Mouse (Mus musculus) MEL (cell line): ENCODE measurements at regions not wholly inside any gene's neighbourhood (a gene's known extent, or its start where the extent isn't known, plus 50 kb on each side); places are given as distances from the start of the nearest gene placed in this dataset.

Experiments used
- DNase-seq: peaks from one replicate; pipeline ENCODE4 v3.0.0; 2011; ENCODE audit warnings: low read depth, low spot score
- H3K27ac ChIP-seq: 2 replicates; pipeline ENCODE4 v1.5.1; 2012; ENCODE audit warnings: low read depth, mild to moderate bottlenecking, control low read depth, low read length, moderate library complexity; ENCODE audit not compliant: control insufficient read depth
- H3K27me3 ChIP-seq, 2 experiments: fragments of 150-350 bp in 1 of 2; sonication (generic) in 1 of 2; 2 replicates each; pipeline ENCODE4 v1.6.1; 2012; ENCODE audit warnings: low read length in 2 of 2, mild to moderate bottlenecking in 2 of 2, improper control_type of control experiment in 1 of 2, moderate library complexity in 1 of 2; ENCODE audit not compliant: insufficient read depth in 2 of 2, control insufficient read depth in 1 of 2
- H3K36me3 ChIP-seq, 2 experiments: 2 replicates each; pipeline ENCODE4 v1.6.1; 2012 to 2014; ENCODE audit warnings: low read length in 2 of 2, improper control_type of control experiment in 1 of 2, inconsistent platforms in 1 of 2, mild to moderate bottlenecking in 1 of 2; ENCODE audit not compliant: insufficient read depth in 2 of 2, control insufficient read depth in 1 of 2
- H3K4me1 ChIP-seq, 2 experiments: fragments of 150-350 bp in 1 of 2; sonication (generic) in 1 of 2; 2 replicates each; pipeline ENCODE4 v1.6.1; 2012; ENCODE audit warnings: low read length in 2 of 2, improper control_type of control experiment in 1 of 2, mild to moderate bottlenecking in 1 of 2; ENCODE audit not compliant: insufficient read depth in 2 of 2, control insufficient read depth in 1 of 2
- H3K4me3 ChIP-seq, 2 experiments: fragments of 150-350 bp in 1 of 2; sonication (generic) in 1 of 2; 2 replicates each; pipeline ENCODE4 v1.5.1; 2012; ENCODE audit warnings: low read depth in 2 of 2, low read length in 2 of 2, mild to moderate bottlenecking in 2 of 2, moderate library complexity in 2 of 2, control low read depth in 1 of 2, improper control_type of control experiment in 1 of 2; ENCODE audit not compliant: control insufficient read depth in 1 of 2, insufficient read depth in 1 of 2
- H3K79me2 ChIP-seq: 2 replicates; pipeline ENCODE4 v1.6.1; 2012; ENCODE audit warnings: mild to moderate bottlenecking, low read length, moderate library complexity; ENCODE audit not compliant: control insufficient read depth, poor library complexity, insufficient read depth
- H3K9ac ChIP-seq: 2 replicates; pipeline ENCODE4 v1.6.1; 2012; ENCODE audit warnings: low read depth, mild to moderate bottlenecking, control low read depth, low read length, moderate library complexity; ENCODE audit not compliant: control insufficient read depth, poor library complexity, severe bottlenecking
- H3K9me3 ChIP-seq: fragments of 150-350 bp; sonication (generic); replicated peaks from 2 replicates; pipeline ENCODE4 v1.6.1; 2012; ENCODE audit warnings: mild to moderate bottlenecking, low read length, improper control_type of control experiment, moderate library complexity; ENCODE audit not compliant: insufficient read depth
- BHLHE40 ChIP-seq: IDR thresholded peaks from 2 replicates; pipeline ENCODE4 v1.6.1; 2012; ENCODE audit warnings: low read depth, mild to moderate bottlenecking, inconsistent platforms, low read length, improper control_type of control experiment, borderline replicate concordance
- CTCF ChIP-seq, 3 experiments: IDR thresholded peaks in 2 of 3; conservative IDR thresholded peaks in 1 of 3; 2 replicates each; pipeline ENCODE4 v1.5.1; 2011 to 2012; ENCODE audit warnings: low read length in 3 of 3, low read depth in 2 of 3, mild to moderate bottlenecking in 2 of 3, improper control_type of control experiment in 1 of 3, inconsistent platforms in 1 of 3, mixed read lengths in 1 of 3, moderate library complexity in 1 of 3; ENCODE audit not compliant: control insufficient read depth in 1 of 3, insufficient read depth in 1 of 3, poor library complexity in 1 of 3, severe bottlenecking in 1 of 3
- E2F4 ChIP-seq: IDR thresholded peaks from 2 replicates; pipeline ENCODE4 v1.6.1; 2011; ENCODE audit warnings: low read depth, low read length, improper control_type of control experiment, borderline replicate concordance
- ETS1 ChIP-seq: IDR thresholded peaks from 2 replicates; pipeline ENCODE4 v1.6.1; 2012; ENCODE audit warnings: low read depth, mild to moderate bottlenecking, inconsistent platforms, low read length, improper control_type of control experiment, moderate library complexity
- GATA1 ChIP-seq: IDR thresholded peaks from 2 replicates; pipeline ENCODE4 v1.6.1; 2011; ENCODE audit warnings: low read depth, low read length, improper control_type of control experiment
- JUND ChIP-seq: IDR thresholded peaks from 2 replicates; pipeline ENCODE4 v1.6.1; 2011; ENCODE audit warnings: low read depth, mild to moderate bottlenecking, improper control_type of control experiment, low read length
- KAT2A ChIP-seq: conservative IDR thresholded peaks from 2 replicates; pipeline ENCODE4 v1.6.1; 2012; ENCODE audit warnings: low read depth, low read length, improper control_type of control experiment, inconsistent platforms
- MYC ChIP-seq: IDR thresholded peaks from 2 replicates; pipeline ENCODE4 v1.6.1; 2011; ENCODE audit warnings: low read depth, mild to moderate bottlenecking, low read length, improper control_type of control experiment, moderate library complexity
- NELFE ChIP-seq: IDR thresholded peaks from 2 replicates; pipeline ENCODE4 v1.6.1; 2011; ENCODE audit warnings: low read depth, low read length, improper control_type of control experiment
- POLR2A ChIP-seq, 2 experiments: IDR thresholded peaks; 2 replicates each; pipeline ENCODE4 v1.6.1; 2011 to 2012; ENCODE audit warnings: low read length in 2 of 2, mild to moderate bottlenecking in 2 of 2, control low read depth in 1 of 2, improper control_type of control experiment in 1 of 2, low read depth in 1 of 2, moderate library complexity in 1 of 2; ENCODE audit not compliant: control insufficient read depth in 1 of 2, insufficient read depth in 1 of 2, poor library complexity in 1 of 2
- POLR2AphosphoS2 ChIP-seq: IDR thresholded peaks from 2 replicates; pipeline ENCODE4 v1.6.1; 2011; ENCODE audit warnings: low read length, improper control_type of control experiment
- POLR2AphosphoS5 ChIP-seq: IDR thresholded peaks from 2 replicates; pipeline ENCODE4 v1.6.1; 2012; ENCODE audit warnings: low read depth, borderline replicate concordance, mild to moderate bottlenecking, inconsistent platforms, low read length, moderate library complexity, mixed read lengths
- RAD21 ChIP-seq: IDR thresholded peaks from 2 replicates; pipeline ENCODE4 v1.6.1; 2011; ENCODE audit warnings: mild to moderate bottlenecking, low read depth, low read length, improper control_type of control experiment
- RCOR1 ChIP-seq: IDR thresholded peaks from 2 replicates; pipeline ENCODE4 v1.6.1; 2012; ENCODE audit warnings: low read depth, mild to moderate bottlenecking, inconsistent platforms, low read length, improper control_type of control experiment
- TCF12 ChIP-seq: IDR thresholded peaks from 2 replicates; pipeline ENCODE4 v1.6.1; 2014; ENCODE audit warnings: low read depth, mild to moderate bottlenecking, inconsistent platforms, low read length, improper control_type of control experiment, moderate library complexity
- ZKSCAN1 ChIP-seq: IDR thresholded peaks from 2 replicates; pipeline ENCODE4 v1.6.1; 2012; ENCODE audit warnings: low read depth, mild to moderate bottlenecking, inconsistent platforms, low read length, improper control_type of control experiment, moderate library complexity
- ZMIZ1 ChIP-seq: IDR thresholded peaks from 2 replicates; pipeline ENCODE4 v1.6.1; 2012; ENCODE audit warnings: low read depth, mild to moderate bottlenecking, inconsistent platforms, low read length, improper control_type of control experiment, moderate library complexity

- Histone ChIP-seq H3K27me3 (no peaks in the 10 kb centered on the region), H3K27ac (no peak overlapping the region), H3K79me2 (no peaks in the 10 kb centered on the region), H3K9ac (no peak overlapping the region), H3K4me1 (no peaks in the 10 kb centered on the region), H3K36me3 (no peaks in the 10 kb centered on the region), H3K4me3 (no peak overlapping the region), H3K9me3 (no peaks in the 10 kb centered on the region)
- no peak for DNase-seq
- TF ChIP-seq RAD21 (no peak), BHLHE40 (no peak), ETS1 (no peak), POLR2AphosphoS5 (no peak), JUND (no peak), KAT2A (no peak), MYC (no peak), CTCF (IDR thresholded peaks at IDR 0.05 in 2 of 3, conservative IDR thresholded peaks at IDR 0.05 in 1 of 3; ENCODE audit: control insufficient read depth in 1 of 3, insufficient read depth in 1 of 3, low read depth in 2 of 3, low read length in 3 of 3, poor library complexity in 1 of 3, severe bottlenecking in 1 of 3) (no peak), POLR2A (IDR thresholded peaks at IDR 0.05; ENCODE audit: control insufficient read depth in 1 of 2, insufficient read depth in 1 of 2, low read depth in 1 of 2, low read length in 2 of 2, poor library complexity in 1 of 2) (no peak), ZKSCAN1 (no peak)
These were observed 83.0 kb downstream of the Etaa1 start for GRCm38 (mm10) chr11:17870690-17871089.

GRCm38 (mm10) chr11:17871920-17872319 lies 81.8 kb downstream of the Etaa1 start:
- H3K9ac ChIP-seq, result no peak overlapping the region
- no peak for TF ChIP-seq TCF12
- no peak for TF ChIP-seq POLR2AphosphoS2
- no peak for TF ChIP-seq RCOR1
- no peak for TF ChIP-seq ZMIZ1
- no peak for TF ChIP-seq NELFE
- no peak for TF ChIP-seq GATA1
- TF ChIP-seq, all 39 proteins: peak for 0
- no peaks in the 10 kb centered on the region for H3K4me1 ChIP-seq
- H3K36me3 ChIP-seq, result no peaks in the 10 kb centered on the region
- no peaks in the 10 kb centered on the region for H3K79me2 ChIP-seq
- no peak overlapping the region for H3K27ac ChIP-seq
- no peak overlapping the region for H3K4me3 ChIP-seq
- no peak for DNase-seq
- no peaks in the 10 kb centered on the region for H3K27me3 ChIP-seq
- no peaks in the 10 kb centered on the region for H3K9me3 ChIP-seq

GRCm38 (mm10) chr11:17883276-17883675 lies 70.4 kb downstream of the Etaa1 start:
- Histone ChIP-seq H3K9me3 (no peaks in the 10 kb centered on the region), H3K79me2 (no peaks in the 10 kb centered on the region), H3K4me1 (no peaks in the 10 kb centered on the region), H3K9ac (no peak overlapping the region), H3K27me3 (no peaks in the 10 kb centered on the region), H3K27ac (no peak overlapping the region), H3K4me3 (no peak overlapping the region), H3K36me3 (no peaks in the 10 kb centered on the region)
- no peak for DNase-seq
- TF ChIP-seq E2F4, result no peak
